Mouse (Mus musculus) olfactory bulb, adult 2 months (tissue): ENCODE data around the gene Rpp40.
A peak's percentile ranks its signal among the peaks of the same experiment; 100 is the strongest.

Experiments used
- CTCF ChIP-seq: fragments of 200-500 bp; IDR thresholded peaks from 2 replicates; pipeline ENCODE4 v1.5.1; 2012; ENCODE audit warnings: low read depth, mild to moderate bottlenecking, low read length, moderate library complexity; ENCODE audit not compliant: insufficient read depth
- POLR2A ChIP-seq: fragments of 200-500 bp; IDR thresholded peaks from 2 replicates; pipeline ENCODE4 v1.6.1; 2012; ENCODE audit warnings: mild to moderate bottlenecking, low read depth, low read length, moderate library complexity; ENCODE audit not compliant: insufficient read depth

DNA sequence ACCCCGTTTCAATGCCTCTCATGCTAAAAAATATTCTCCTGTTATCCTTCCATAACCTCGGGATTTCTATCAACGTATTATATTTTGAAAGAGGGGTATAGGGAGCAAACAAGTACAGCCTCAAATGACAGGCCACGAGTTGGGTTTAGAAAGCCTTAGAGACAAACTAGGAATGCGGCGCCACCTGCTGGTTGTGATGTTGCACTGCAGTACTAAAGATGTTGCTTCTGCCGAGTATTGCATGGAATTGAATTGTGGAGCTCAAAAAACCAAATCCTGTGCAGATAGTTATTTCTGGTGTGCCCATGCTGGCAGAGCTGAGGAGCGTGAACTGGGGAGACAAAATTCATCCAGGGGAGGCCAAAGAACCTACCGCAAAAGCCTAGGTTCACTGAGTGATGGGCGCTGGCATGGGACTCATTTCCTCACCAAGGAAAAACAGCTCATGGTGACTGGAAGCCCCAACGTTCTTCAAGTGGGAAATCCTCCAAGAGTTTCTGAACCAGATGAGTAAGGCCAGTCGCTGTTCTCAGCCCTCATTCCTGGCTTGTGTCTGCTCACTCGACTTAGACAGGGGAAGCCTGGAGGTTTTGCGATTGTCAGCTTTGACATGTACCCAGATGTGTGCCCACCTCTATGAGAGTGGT, 41.3 kb upstream of the Rpp40 start:
- no peak for TF ChIP-seq POLR2A
- TF ChIP-seq CTCF: 0 out of 2 replicates have a peak, but pooled peaks have one; percentile 18
